Mouse (Mus musculus) heart, postnatal 4 days (tissue): ENCODE measurements around the gene AI413582. TPM values are rescaled to one million over a fixed set of nuclear protein-coding genes. Genes with fewer than 3 reads are reported as not detected.

Source experiments
- DNase-seq: peaks from one replicate; pipeline ENCODE4 v3.0.0; 2021
- total RNA-seq, 2 experiments: library from RNA; stranded (reverse); gene quantifications; 2 replicates each; pipeline ENCODE4 v1.2.3; 2021

The AI413582 gene
- total RNA-seq, 2 experiments from 2014 or later = 8.7 to 8.8 TPM

- DNase-seq = no peak
Observed at GRCm38 (mm10) chr17:27578487-27578886, 12.9 kb upstream of the AI413582 start.

- peak; percentile 53 for DNase-seq
Observed at GRCm38 (mm10) chr17:27577468-27577867, 11.9 kb upstream of the AI413582 start.

- no peak for DNase-seq
Observed at GRCm38 (mm10) chr17:27576056-27576455, 10.5 kb upstream of the AI413582 start.

- DNase-seq = no peak
Observed at GRCm38 (mm10) chr17:27575116-27575776, 9.7 kb upstream of the AI413582 start.

GRCm38 (mm10) chr17:27574470-27575115, 9.0 kb upstream of the AI413582 start:
- DNase-seq = peak; percentile 82

GRCm38 (mm10) chr17:27573772-27574320, 8.3 kb upstream of the AI413582 start:
- DNase-seq = no peak

- DNase-seq = no peak
Observed at GRCm38 (mm10) chr17:27571315-27571714, 5.8 kb upstream of the AI413582 start.

GRCm38 (mm10) chr17:27568228-27568627, 2.7 kb upstream of the AI413582 start:
- DNase-seq = no peak

- no peak for DNase-seq
Observed at GRCm38 (mm10) chr17:27565942-27566267, 349 bp upstream of the AI413582 start.

- no peak for DNase-seq
Observed at GRCm38 (mm10) chr17:27564391-27565162, 979 bp downstream of the AI413582 start.

GRCm38 (mm10) chr17:27563771-27564244, 1.7 kb downstream of the AI413582 start:
- DNase-seq = no peak

GRCm38 (mm10) chr17:27561809-27562526, 3.6 kb downstream of the AI413582 start:
- DNase-seq = no peak

- no peak for DNase-seq
Observed at GRCm38 (mm10) chr17:27560926-27561480, 4.6 kb downstream of the AI413582 start.

GRCm38 (mm10) chr17:27559596-27559995, 6.0 kb downstream of the AI413582 start:
- no peak for DNase-seq

GRCm38 (mm10) chr17:27558845-27559244, 6.7 kb downstream of the AI413582 start:
- DNase-seq = no peak

- DNase-seq = no peak
Observed at GRCm38 (mm10) chr17:27557927-27558661, 7.5 kb downstream of the AI413582 start.

- peak; percentile 63 for DNase-seq
Observed at GRCm38 (mm10) chr17:27557181-27557926, 8.2 kb downstream of the AI413582 start.

- peak; percentile 88 for DNase-seq
Observed at GRCm38 (mm10) chr17:27556315-27557011, 9.1 kb downstream of the AI413582 start, which contains the start of gene Hmga1. Gene Hmga1 (plus strand): TSS chr17:27556497.

- peak; percentile 69 for DNase-seq
Observed at GRCm38 (mm10) chr17:27555512-27556172, 9.9 kb downstream of the AI413582 start.
